Mouse (Mus musculus) left cerebral cortex, postnatal 14 days (tissue): ENCODE results near the gene Tbx3. TPM values are rescaled to one million over a fixed set of nuclear protein-coding genes. Genes with fewer than 3 reads are reported as not detected.

Source experiments
- DNase-seq, 2 experiments: peaks; one replicate each; pipeline ENCODE4 v3.0.0; 2021 to 2022; ENCODE audit warnings: low spot score in 2 of 2, mixed read lengths in 1 of 2
- intact Hi-C: fragments of 180-260 bp; cut with DNase I; formaldehyde crosslinking; loops from one replicate; pipeline ENCODE4 v1.15.1; 2025
- long read RNA-seq, 2 experiments: library from polyadenylated mRNA; stranded (forward); transcript quantifications; one replicate each; pipeline ENCODE4 v2.0.0; 2021
- total RNA-seq, 2 experiments: library from RNA; stranded (reverse); gene quantifications; 2 replicates each; pipeline ENCODE4 v1.2.3; 2021

The Tbx3 gene
- 1 to 10 TPM; 3.6 to 5.0 TPM for total RNA-seq
- long read RNA-seq, experiment 1, full-length matches to known transcripts: 1 of 3 reads
- long read RNA-seq, experiment 1, partial matches to known transcripts: 0 of 3 reads
- long read RNA-seq, experiment 1, other reads (novel, unspliced or antisense): 2 of 3 reads
- long read RNA-seq, experiment 2: 0 reads

DNA sequence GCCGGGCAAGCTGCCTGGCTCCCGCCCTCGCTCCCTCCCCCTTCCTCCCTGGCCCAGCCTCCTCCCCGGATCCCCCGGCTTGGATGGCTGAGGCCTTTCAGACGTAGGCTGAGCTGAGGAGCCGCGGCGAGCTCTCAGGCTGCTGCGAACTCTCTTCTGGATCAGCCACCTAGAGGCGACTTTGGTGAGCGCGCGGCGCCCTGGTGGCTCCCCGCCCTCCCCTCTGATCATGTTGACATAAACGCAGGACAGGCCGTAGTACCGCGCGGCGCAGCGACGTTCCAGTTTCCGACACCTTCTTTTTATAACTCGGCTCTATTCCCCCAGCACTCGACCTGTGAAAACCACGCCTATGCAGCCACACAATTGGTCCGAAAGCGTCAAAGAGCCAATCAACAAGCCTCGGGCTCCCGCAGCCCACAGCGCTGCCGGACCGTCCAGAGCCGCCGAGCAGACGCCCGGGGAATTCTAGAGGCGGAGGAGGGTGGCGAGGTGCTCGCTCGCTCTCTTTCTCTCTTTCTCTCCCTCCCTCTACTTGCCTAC is at the start of gene Tbx3:
TSS of gene Tbx3 (plus strand) at position 104 of the 543 bp plus-strand sequence.
- intact Hi-C loops: loop anchor here (5.0 kb wide), 3 partner anchors 172 to 793 kb away; partner anchors contain the start of gene Lhx5
- peak; percentile 43 to 71 for DNase-seq

- intact Hi-C loops: no loop called here
- no peak for DNase-seq
Measured at GRCm38 (mm10) chr5:119622076-119622475, 48.4 kb upstream of the Tbx3 start.

DNA sequence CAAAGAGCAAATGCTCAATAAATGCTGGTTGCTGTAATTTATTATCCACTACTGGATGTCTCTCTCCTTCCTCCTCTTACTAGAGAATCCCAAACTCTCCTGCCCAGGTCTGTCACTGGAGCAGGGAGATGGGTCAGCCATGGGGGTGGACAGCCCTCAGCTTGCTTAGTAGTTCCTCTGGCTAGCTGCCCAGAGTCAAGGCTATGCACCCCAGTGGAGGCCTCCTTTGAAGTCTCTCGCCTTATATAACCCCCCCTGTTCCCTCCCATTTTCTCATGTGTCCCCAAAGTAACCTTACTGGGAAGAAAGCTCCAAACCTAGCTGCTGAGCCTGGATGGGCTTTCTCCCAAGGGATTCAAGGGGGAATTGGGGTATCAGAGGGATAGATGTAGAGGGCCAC is 45.9 kb upstream of the Tbx3 start:
- no peak for DNase-seq
- intact Hi-C loops: no loop called here

GRCm38 (mm10) chr5:119625603-119626002 is 44.9 kb upstream of the Tbx3 start:
- intact Hi-C loops: no loop called here
- DNase-seq: no peak

DNA sequence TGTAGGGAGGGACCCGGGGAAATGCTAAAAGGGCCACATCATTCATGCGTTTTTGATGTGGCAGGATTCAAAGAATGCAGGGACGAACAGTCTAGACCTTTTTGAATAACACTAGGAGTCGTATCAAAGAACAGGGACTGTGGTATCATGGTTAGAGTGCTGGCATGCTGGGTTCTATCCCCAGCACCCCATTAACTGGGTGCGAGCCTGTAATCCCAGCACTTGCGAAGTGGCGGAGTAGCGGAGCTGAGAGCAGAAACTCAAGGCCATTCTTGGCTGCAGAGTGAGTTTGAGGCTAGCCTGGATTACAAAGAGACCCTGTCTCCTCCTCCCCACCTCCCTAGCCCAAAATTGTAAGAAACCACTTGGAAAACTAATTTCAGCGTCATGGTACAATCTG is 44.3 kb upstream of the Tbx3 start:
- intact Hi-C loops: no loop called here
- no peak for DNase-seq

- intact Hi-C loops: no loop called here
- no peak for DNase-seq
Measured at GRCm38 (mm10) chr5:119626662-119627061, 43.8 kb upstream of the Tbx3 start.

DNA sequence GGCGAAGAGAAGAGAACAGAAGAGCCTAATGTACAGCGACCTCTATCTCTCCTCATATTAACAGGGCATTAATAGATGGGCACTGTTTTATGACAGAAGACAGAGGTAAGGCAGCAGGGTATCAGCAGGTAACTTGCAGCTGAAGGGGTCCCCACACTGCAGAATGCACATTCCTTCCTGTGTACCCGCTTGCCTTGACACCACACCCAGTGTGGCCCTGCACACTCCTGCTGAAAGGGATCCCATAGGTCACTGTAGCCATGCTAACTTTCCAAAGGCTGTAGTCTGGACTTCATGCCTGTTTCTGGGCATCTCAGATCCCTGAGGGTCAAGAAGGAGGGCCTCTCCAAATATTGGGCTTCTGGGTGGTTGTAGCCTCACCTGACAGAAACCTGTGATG is 42.4 kb upstream of the Tbx3 start:
- intact Hi-C loops: no loop called here
- DNase-seq: no peak

DNA sequence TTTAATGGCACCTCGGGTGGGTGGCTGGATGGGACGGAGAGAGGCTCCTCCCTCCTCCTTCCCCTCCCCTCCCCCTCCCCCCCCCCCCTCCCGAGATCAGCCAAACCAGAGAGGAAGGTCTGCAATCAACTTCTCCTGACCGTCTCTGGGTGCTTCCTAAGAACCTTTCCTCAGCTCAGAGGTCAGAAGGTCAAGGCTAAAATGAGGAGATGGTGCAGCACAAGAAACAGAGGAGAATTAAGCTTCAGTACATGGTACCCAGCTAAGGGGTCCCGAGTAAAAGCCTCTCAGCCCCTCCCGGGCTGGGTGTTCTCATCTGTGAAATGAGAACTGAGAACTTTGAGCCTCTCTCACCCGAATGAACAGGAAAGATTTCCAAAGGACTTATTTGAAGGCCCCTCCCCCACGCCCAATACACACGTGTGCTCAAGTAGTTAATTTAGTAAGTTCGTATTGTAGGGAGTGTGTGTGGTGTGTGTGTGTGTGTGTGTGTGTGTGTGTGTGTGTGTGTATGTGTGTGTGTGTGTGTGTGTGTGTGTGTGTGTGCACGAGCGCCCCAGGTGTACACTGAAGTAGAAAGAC is 41.6 kb upstream of the Tbx3 start:
- DNase-seq: no peak
- intact Hi-C loops: no loop called here

GRCm38 (mm10) chr5:119633581-119633980 is 36.9 kb upstream of the Tbx3 start:
- intact Hi-C loops: no loop called here

DNA sequence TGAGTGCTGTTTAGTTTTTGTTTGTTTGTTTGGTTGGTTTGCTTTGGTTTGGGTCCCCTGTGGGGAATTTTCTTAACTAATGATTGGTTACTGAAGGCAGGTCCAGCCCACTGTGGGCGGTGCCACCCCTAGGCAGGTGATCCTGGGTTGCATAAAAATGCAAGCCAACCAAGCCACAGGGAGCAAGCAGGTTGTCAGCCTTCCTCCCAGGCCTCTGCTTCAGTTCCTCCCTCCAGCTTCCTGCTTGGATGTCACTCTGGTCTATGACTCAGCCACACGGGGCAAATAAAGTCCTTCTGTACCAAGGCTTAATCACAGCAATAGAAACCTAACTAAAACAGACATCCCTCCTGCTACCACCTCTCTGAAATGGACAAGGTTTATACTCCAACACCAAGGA is 35.6 kb upstream of the Tbx3 start:
- DNase-seq: no peak
- intact Hi-C loops: no loop called here

More at GRCm38 (mm10) chr5:119633581-119633980, 36.9 kb upstream of the Tbx3 start:
- no peak for DNase-seq

DNA sequence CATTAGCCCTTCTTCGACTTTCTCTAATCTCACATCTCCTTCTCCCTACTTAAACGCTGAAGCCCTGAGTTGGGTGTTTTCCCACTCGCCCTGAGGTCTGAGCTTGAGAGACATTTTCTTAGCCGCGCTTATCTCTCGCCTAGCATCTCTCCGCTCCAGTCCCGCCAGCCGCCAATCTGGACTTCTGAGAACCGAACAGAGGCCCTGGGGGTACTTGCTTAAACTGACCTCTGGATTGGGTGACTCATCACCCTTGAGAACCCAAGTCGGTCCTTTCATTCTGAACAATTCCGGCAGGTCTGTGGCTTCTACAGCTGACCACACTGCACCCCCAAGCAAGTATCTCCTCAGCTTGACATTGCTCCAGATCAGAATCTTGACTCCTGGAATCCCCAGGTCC is 32.2 kb upstream of the Tbx3 start:
- intact Hi-C loops: no loop called here
- DNase-seq: no peak

GRCm38 (mm10) chr5:119641094-119641493 is 29.4 kb upstream of the Tbx3 start:
- intact Hi-C loops: no loop called here
- DNase-seq: no peak

- intact Hi-C loops: no loop called here
- DNase-seq: no peak
Measured at GRCm38 (mm10) chr5:119641714-119642113, 28.8 kb upstream of the Tbx3 start.

DNA sequence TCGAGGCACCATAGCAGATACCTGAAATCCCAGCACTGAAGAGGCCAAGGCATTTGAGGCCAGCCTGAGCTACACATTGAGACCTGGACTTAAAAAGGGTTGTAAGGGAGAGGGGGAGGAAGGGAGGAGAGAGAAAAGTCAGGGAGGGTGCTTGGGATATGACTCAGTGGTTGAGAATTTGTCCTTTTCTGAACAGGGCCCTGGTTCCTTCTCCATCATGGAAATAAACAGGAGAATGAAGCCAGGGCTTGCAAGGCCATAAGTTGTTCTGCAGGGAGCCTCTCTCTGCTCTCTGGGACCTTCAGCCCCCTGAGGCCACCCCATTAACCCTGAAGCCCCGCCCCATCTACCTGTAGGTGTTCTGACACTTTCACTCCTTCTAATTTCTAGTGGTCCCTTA is 23.5 kb upstream of the Tbx3 start:
- DNase-seq: no peak
- intact Hi-C loops: no loop called here

GRCm38 (mm10) chr5:119651135-119651965 is 19.1 kb upstream of the Tbx3 start:
- DNase-seq: no peak
- intact Hi-C loops: no loop called here

- intact Hi-C loops: no loop called here
Measured at GRCm38 (mm10) chr5:119656354-119656753, 14.1 kb upstream of the Tbx3 start.

DNA sequence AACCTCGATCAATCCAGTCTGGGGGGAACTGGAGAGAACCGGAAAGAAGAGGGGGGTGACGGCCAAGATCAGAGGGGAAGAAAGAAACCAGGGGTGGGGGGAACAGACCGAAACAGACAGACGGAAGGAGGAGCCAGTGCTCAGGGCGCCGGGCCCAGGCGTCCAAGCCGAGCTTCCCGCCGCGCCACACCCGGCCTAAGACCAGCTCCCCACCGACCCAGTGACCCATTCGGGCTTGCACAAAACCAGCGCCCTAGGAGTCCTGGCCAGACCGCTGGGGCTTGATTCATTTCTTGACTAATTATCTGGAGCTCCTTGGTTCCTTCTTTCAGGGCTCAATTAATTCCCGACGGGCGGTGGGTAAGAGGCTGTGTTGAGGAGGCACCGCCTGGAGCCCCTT is 13.6 kb upstream of the Tbx3 start:
- intact Hi-C loops: no loop called here
- no peak for DNase-seq

More at GRCm38 (mm10) chr5:119656354-119656753, 14.1 kb upstream of the Tbx3 start:
- DNase-seq: no peak

DNA sequence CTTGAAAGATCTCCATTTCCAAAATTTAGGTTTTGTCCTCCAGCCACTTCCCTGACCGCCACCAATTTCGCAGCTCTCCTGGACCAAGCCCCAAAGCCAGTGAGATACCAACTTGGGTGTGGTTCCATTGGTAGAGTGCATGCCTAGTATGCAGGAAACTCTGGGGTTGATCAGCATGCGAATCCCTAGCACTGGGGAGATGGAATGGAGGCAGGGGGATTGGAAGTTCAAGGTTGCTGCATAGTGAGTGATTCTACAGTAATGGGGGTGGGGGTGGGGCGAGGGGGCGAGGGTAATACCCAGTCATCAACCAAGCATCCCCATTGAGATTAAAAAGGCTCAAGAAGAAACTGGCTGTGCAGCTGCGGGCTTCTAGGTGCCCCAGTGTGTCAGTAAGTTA is 13.1 kb upstream of the Tbx3 start:
- intact Hi-C loops: no loop called here
- no peak for DNase-seq

GRCm38 (mm10) chr5:119657804-119658203 is 12.7 kb upstream of the Tbx3 start:
- intact Hi-C loops: no loop called here
- no peak for DNase-seq

- DNase-seq: no peak
- intact Hi-C loops: no loop called here
Measured at GRCm38 (mm10) chr5:119658396-119658795, 12.1 kb upstream of the Tbx3 start.
